Mouse (Mus musculus) erythroid progenitor cell, adult 5-6 weeks (primary cell): Measurements from ENCODE around the gene Sycn. TPM values are rescaled to one million over a fixed set of nuclear protein-coding genes. Genes with fewer than 3 reads are reported as not detected.

Experiments
- ATAC-seq: replicated peaks from 2 replicates; pipeline ENCODE4 v1.8.0; 2016; ENCODE audit warnings: moderate number of reproducible peaks, mild to moderate bottlenecking, moderate TSS enrichment, inconsistent platforms; ENCODE audit not compliant: poor library complexity, low FRiP score, severe bottlenecking
- total RNA-seq, 2 experiments: library from RNA; stranded (forward) in 1 of 2; stranded (reverse) in 1 of 2; fragments of 150-400 nt in 1 of 2; fragments of 186-747, 209-891 nt in 1 of 2; gene quantifications; 2 replicates each; pipeline versions ENCODE4 v1.2.3 to v1.2.4; 2015 to 2017; ENCODE audit warnings: low replicate concordance in 2 of 2

The Sycn gene
- total RNA-seq, 2 experiments from 2014 or later, result not detected

DNA sequence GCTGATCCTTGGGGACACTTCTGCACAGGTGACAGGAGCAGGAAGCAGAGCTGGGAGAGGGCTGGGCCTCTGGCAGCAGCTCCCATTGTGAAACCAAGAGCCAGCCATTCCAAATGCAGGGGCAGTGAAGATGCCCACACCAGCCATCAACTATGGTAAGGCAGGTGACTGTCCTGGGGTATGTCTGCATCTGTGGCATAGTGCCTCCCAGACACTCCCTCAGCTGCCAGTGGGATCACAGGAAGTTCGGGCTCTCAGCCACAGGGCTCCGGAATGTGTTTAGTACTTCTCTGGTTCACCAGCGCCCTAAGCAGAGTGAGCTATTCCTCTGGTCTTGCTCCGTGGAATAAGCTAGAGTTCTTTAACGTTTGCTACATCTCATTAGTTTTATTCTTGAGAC is 16.4 kb downstream of the Sycn start:
- no peak for ATAC-seq

DNA sequence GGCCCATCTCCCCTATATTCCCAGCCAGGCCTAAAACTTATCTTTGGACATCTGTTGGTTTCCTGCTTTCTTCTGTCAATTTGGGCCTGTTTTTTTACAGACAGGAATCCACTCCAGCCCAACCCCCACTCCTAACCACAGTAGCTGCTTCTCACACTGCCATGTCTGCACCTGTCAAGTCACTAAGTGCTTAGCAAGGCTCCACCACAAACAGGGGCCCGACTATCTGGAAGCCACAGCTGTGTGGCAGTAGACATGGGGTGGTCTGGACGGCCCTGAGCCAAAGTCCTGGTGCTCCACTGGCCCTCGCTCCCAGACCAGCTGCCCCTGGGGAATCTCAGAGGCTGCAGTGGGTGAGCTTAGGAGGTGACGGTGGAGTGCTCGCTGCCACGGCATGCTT is 17.0 kb downstream of the Sycn start:
- ATAC-seq, result no peak

DNA sequence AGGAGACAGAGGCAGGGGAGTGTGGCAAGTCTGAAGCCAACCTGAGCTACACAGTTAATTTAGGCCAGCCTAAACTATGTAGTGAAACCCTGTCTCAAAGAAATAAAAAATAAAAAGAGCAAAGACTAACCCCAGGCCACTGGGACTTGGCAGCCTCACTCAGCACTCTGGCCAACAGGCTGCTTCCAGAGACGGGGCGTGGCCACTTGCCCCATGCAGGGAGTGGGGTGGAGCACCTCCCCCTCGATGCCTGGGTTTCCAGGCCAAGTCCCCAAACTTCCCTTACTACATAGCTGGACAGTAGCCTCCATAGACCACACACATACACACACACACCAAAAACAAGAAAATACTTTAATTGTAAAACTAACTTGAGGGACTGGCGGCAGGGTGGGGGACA is 17.8 kb downstream of the Sycn start:
- no peak for ATAC-seq

DNA sequence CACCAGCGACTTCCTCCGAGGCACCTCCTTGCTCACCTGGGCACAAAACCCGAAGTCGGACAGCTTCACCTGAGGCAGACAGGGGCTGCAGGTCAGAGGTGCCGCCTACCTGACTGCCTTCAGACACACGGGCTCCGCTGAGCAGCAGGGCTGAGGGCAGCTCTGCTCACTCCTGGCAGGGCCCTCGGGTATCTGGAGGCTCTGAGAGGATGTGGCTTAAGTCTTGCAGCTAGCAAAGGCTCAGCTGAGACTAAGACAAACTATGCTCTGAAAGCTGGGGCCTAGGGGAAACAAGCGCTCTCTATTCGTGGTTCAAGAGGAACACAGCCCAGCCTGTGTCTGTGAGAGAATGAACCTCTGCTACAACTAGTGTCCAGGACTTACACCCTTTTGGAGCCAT is 20.2 kb downstream of the Sycn start:
- no peak for ATAC-seq

DNA sequence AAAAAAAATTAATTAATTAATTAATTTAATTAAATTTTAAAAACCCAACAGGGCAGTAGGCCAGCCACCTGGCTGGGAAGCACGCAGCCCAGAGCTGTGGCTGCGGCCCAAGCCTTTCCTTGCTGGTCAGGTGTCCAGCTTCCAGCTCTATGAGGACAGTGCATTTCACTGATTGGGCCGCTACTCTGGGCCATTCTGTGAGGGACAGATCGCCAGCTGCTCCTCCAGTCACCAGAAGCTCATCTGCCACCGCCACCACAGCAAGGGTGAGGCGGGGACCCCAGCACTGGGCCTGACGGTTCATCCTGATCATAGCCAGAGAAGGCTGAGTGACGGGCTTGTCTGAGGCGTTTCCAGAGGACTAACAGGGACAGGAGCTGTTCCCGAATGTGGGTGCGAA is 21.3 kb downstream of the Sycn start:
- ATAC-seq, result no peak

- ATAC-seq, result no peak
Observed at GRCm38 (mm10) chr7:28562371-28562770, 21.7 kb downstream of the Sycn start.

GRCm38 (mm10) chr7:28562951-28563350 is 22.3 kb downstream of the Sycn start:
- ATAC-seq, result no peak

- no peak for ATAC-seq
Observed at GRCm38 (mm10) chr7:28565407-28565806, 24.7 kb downstream of the Sycn start.

DNA sequence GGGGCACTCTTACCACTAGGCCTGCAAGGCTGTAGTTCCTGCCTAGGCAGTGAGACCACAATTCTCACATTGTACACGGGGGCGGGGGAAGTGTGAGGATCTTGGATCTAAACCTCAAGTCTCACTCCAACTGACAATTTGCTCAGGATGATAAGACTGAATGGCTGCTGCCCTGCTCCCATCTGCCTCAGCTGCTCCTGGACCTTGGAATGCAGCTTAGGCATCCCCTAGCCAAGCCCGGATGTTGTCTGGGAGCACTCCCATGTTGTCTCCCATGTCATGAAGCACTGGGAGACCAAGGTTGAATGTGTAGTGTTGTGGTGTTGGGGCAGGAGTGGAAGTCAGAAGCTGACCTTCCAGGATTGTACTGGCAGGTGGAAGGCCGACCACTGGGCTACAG is 26.9 kb downstream of the Sycn start:
- ATAC-seq, result no peak

DNA sequence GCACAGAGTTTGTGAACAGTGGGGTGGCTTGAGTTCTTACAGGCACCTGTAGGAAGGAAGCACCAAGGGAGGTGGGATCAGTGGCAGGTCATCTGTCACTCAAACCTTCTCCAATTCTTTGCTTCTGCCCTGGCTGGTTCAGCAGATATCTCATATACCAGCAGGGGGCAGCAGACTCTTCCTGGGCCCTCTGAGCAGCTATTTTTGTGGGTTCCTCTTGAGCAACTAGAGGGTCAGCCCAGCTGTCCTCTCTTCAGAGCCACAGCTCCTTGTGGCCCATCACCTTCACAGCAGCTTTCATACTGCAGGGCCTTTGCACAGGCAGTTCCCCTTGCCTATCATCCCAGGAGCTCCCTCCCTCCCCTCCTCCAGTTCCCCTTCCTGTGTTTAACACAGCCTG is 27.6 kb downstream of the Sycn start:
- peak; percentile 64 for ATAC-seq

DNA sequence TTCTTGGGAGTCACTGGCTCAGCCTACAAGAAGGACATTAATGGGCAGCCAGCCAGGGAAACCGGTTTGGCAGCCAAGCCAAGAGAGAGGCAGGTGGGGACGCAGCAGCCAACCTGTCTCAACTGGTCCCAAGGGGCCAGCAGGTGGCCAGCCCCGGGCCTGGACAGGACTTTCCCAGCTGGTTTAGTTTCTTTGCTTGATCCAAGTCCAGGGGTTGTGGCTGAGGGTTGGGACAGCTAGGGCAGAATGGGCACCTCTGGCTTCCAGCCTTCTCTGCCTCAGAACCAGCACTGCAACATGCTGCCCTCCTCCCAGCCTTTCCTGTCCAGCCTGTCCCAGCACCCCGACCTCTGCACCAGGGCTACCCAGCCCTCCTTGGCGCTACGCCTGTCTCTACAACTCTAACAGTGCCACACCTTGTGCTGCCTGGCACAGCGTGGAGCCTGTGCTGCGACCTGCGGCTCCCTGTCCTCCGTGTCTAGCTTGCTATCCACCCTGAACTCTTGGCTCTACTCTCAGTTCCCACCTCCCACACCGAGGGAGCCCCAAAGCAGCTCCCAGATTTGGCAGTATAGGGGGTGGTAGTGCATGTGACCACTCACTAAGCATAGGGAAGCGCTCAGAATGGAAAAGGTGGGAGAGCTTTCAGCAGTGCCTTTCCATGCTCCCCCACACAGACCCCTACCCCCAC is 29.8 kb downstream of the Sycn start:
- no peak for ATAC-seq

GRCm38 (mm10) chr7:28570982-28571682 is 30.4 kb downstream of the Sycn start:
- ATAC-seq, result no peak

DNA sequence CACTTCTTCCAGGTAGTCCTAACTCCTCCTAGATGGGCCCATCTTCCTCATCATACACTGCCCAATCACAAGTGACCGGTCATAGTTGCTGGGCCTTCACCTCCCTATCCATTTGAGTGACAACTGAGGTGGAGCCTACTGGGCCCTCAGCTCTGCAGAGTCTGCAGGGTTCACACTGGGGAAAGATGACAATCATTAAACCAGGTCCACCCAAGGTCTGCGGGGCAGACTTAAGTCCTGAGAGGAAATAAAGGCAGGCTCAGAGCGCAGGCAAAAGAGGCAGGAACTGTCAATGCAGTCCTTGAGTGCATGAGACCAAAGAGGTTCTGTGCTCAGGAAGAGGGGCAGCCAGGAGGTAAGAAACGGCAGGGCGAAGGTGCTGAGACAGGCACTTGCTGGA is 32.0 kb downstream of the Sycn start:
- no peak for ATAC-seq

- ATAC-seq, result no peak
Observed at GRCm38 (mm10) chr7:28573236-28573635, 32.6 kb downstream of the Sycn start.

DNA sequence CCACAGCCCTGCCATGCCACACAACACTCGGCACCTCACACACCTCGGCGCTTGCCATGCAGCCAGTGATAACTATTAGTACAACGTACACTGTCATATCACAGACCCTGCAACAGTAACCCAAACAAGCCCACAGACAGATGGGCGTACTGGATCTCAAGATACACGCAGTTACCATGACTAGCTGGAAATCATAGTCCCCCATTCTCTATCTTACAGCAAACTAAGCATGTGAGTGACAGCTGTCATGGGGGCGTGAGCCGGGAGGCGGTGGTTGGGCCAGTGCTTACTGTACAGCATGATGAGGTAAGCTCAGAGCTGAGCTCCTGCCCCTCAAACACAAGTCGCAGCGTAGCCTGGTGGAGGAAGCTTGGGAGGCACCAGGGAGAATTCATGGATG is 34.9 kb downstream of the Sycn start:
- no peak for ATAC-seq

DNA sequence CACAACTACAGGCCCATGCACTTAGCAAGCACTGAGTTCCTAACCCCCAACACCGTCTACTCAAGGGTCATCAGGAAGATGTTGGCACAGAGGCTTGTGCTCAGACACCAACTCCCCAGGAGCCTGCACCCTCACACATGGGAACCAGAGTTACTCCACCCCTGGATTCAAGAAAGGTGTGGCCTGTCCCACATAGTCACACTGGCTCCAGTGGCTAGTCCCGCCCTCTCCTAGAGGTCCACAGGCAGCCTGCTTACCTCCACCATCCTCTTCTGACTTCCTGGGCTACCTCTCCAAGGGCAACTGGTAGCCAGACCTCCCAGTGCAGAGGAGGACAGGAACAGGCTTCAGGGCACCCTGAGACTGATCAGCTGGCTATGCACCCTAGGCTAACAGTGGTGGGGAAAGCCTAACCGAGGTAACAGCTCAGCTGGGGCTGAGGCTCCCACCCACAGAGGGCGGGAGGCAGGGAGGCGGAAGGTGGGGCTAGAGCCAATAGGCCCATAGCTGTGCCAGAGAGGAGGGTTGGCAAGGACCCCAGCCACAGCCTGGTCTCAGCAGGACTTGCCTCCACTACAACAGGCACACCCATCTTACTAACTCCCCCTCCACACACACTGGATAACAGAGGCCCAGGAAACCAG is 35.7 kb downstream of the Sycn start:
- peak; percentile 86 for ATAC-seq

- ATAC-seq, result no peak
Observed at GRCm38 (mm10) chr7:28577826-28578542, 37.3 kb downstream of the Sycn start.

DNA sequence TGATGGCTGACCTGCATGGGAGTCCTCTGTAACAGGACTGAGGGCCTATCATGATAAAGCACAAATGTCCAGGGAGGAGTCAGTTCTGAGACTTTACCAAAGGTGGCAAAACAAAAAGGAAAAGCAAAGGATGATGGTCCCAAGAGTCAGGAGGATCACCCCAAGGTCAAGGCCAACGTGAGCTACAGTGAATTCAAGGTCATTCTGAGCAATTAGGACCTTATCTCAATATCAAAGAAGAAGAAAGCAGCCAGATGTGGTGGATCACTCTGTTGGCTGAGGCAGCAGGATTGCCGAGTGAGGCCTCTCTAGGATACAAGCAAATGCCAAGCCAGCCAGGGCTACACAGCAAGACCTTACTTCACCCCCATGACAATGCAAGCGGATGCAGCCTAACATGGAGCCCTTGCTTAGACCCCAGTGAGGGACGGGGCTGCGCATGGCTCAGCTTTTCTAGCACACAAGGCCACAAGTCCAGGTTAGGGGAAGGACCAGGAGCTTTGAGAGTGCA is 37.9 kb downstream of the Sycn start:
- ATAC-seq, result no peak

DNA sequence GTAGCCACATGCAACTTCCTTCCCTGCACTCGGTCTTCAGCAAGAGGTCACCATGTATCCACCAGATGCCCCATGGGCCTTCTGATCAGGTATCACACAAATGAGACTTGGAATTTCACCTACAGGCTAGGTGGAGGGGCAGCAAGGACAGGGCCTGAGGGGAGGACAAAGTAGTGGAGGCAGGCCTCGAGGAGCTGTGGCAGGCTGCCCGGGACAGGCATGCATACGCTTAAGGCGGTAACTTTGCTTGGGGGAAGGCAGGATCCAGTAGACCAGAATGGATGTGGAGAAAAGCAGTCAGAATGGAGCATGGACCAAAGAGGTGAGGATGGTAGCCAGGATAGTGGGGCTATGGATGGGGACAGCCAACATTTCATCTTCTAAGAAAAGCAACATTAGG is 39.1 kb downstream of the Sycn start:
- no peak for ATAC-seq

DNA sequence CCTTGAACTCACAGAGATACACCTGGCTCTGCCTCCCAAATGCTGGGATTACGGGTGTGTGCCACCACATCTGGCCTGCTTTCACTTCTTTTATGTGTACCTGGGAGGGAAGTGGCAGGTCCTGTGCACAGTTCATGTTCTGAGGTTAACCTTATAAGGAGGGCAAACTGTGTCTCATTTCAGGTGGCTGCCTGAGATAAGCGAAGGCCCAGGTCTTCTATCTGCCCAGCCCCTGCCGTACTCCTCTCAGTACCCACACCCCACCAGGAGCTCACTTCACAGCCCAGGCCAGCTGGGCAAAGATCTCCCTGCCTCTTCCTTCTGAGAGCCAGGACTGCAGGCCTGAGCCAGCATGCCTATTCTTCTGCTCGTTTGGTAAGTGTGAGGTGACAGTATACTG is 41.0 kb downstream of the Sycn start:
- peak; percentile 88 for ATAC-seq
